ENCODE assay signal across 10 mouse cellular contexts in the genomic region with DNA sequence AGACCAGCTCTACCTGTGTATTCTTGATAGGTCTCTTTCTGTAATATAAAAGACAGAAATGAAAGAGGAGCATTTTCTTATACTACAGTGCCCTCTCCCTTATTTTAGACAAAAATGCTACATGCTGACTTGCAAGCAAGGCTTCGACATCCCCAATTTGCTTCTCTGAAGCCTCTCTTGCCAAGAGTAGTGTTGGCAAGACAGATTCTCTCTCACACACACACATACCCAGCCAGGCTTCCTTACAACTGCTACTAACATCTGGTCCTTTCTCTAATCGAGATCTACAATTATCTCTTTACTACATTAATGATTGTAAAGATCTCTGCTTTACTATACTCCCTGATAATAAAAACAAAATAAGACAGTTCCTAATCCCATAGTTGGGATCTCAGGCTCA.
"Had no signal": no experiment of that assay in that cellular context is flagged by ENCODE, and none has a peak within 500 bp of the region (broad histone marks: within the 10 kb centered on the region; RNA-seq: fewer than 3 reads in every experiment).

No protein-coding gene starts in this region.

- H3K4me1 ChIP-seq: liver, embryonic 13.5 days; midbrain, embryonic 12.5 days had no signal

- H3K4me2 ChIP-seq: limb, embryonic 12.5 days; liver, embryonic 13.5 days; midbrain, embryonic 12.5 days; neural tube, embryonic 15.5 days had no signal

- H3K9me3 ChIP-seq: limb, embryonic 12.5 days; liver, embryonic 13.5 days; midbrain, embryonic 12.5 days; neural tube, embryonic 15.5 days had no signal

- H3K27me3 ChIP-seq: limb, embryonic 12.5 days; liver, embryonic 13.5 days; midbrain, embryonic 12.5 days; neural tube, embryonic 15.5 days had no signal

- DNase-seq: kidney, postnatal 25 days; liver; liver, embryonic 13.5 days; liver, postnatal 0 days; thymus, adult 18-20 months; thymus, postnatal 14 days had no signal

- H3K4me3 ChIP-seq: limb, embryonic 12.5 days; liver, embryonic 13.5 days; midbrain, embryonic 12.5 days; myocyte; neural tube, embryonic 15.5 days had no signal

- H3K27ac ChIP-seq: limb, embryonic 12.5 days; liver, embryonic 13.5 days; midbrain, embryonic 12.5 days had no signal

- ATAC-seq: liver, postnatal 0 days had no signal

- H3K36me3 ChIP-seq: limb, embryonic 12.5 days; liver, embryonic 13.5 days; midbrain, embryonic 12.5 days; neural tube, embryonic 15.5 days had no signal

- H3K9ac ChIP-seq: limb, embryonic 12.5 days; liver, embryonic 13.5 days; liver, postnatal 0 days; midbrain, embryonic 12.5 days; neural tube, embryonic 15.5 days had no signal
